Mouse (Mus musculus) regulatory T cell (primary cell): ENCODE data around the gene Pxk.
"Not testable (repeated sequence)": the region's sequence is repeated elsewhere in the genome, so short reads cannot be mapped to it uniquely, and the experiment has no call there.

Experiments used
- in situ Hi-C: fragments of 300-600 bp; cut with MboI, MseI; formaldehyde crosslinking; loops from one replicate; pipeline ENCODE4 v1.15.1; 2025; ENCODE audit warnings: high pct_unique_total_duplicates

Pxk gene

GRCm38 (mm10) chr14:8101886-8102285 lies 3.9 kb downstream of the Pxk start:
- in situ Hi-C loops: no loop called here

GRCm38 (mm10) chr14:8102676-8103075 lies 4.7 kb downstream of the Pxk start:
- in situ Hi-C loops: no loop called here

- in situ Hi-C loops: no loop called here
Observed at GRCm38 (mm10) chr14:8108047-8108446, 10.0 kb downstream of the Pxk start.

GRCm38 (mm10) chr14:8108976-8109375 lies 11.0 kb downstream of the Pxk start:
- in situ Hi-C loops: no loop called here

- in situ Hi-C loops: no loop called here
Observed at GRCm38 (mm10) chr14:8111545-8111944, 13.5 kb downstream of the Pxk start.

GRCm38 (mm10) chr14:8112036-8112435 lies 14.0 kb downstream of the Pxk start:
- in situ Hi-C loops: no loop called here

GRCm38 (mm10) chr14:8113616-8114015 lies 15.6 kb downstream of the Pxk start:
- in situ Hi-C loops: no loop called here

- in situ Hi-C loops: no loop called here
Observed at GRCm38 (mm10) chr14:8114306-8114705, 16.3 kb downstream of the Pxk start.

GRCm38 (mm10) chr14:8114756-8115155 lies 16.7 kb downstream of the Pxk start:
- in situ Hi-C loops: no loop called here

GRCm38 (mm10) chr14:8115772-8116171 lies 17.8 kb downstream of the Pxk start:
- in situ Hi-C loops: no loop called here

GRCm38 (mm10) chr14:8117371-8117770 lies 19.4 kb downstream of the Pxk start:
- in situ Hi-C loops: no loop called here

GRCm38 (mm10) chr14:8119454-8119853 lies 21.4 kb downstream of the Pxk start:
- in situ Hi-C loops: no loop called here

GRCm38 (mm10) chr14:8119904-8120303 lies 21.9 kb downstream of the Pxk start:
- in situ Hi-C loops: no loop called here

- in situ Hi-C loops: no loop called here
Observed at GRCm38 (mm10) chr14:8123141-8123540, 25.1 kb downstream of the Pxk start.

GRCm38 (mm10) chr14:8123611-8124010 lies 25.6 kb downstream of the Pxk start:
- in situ Hi-C loops: not testable (repeated sequence)

- in situ Hi-C loops: no loop called here
Observed at GRCm38 (mm10) chr14:8124046-8124881, 26.3 kb downstream of the Pxk start.

GRCm38 (mm10) chr14:8127971-8128370 lies 30.0 kb downstream of the Pxk start:
- in situ Hi-C loops: no loop called here

- in situ Hi-C loops: no loop called here
Observed at GRCm38 (mm10) chr14:8132789-8133188, 34.8 kb downstream of the Pxk start.

GRCm38 (mm10) chr14:8134234-8134633 lies 36.2 kb downstream of the Pxk start:
- in situ Hi-C loops: no loop called here

GRCm38 (mm10) chr14:8135130-8135529 lies 37.1 kb downstream of the Pxk start:
- in situ Hi-C loops: no loop called here

- in situ Hi-C loops: no loop called here
Observed at GRCm38 (mm10) chr14:8139724-8140710, 42.0 kb downstream of the Pxk start.

GRCm38 (mm10) chr14:8141131-8141530 lies 43.1 kb downstream of the Pxk start:
- in situ Hi-C loops: no loop called here
